8 mouse cellular contexts compared by ENCODE assay signal in the genomic region with DNA sequence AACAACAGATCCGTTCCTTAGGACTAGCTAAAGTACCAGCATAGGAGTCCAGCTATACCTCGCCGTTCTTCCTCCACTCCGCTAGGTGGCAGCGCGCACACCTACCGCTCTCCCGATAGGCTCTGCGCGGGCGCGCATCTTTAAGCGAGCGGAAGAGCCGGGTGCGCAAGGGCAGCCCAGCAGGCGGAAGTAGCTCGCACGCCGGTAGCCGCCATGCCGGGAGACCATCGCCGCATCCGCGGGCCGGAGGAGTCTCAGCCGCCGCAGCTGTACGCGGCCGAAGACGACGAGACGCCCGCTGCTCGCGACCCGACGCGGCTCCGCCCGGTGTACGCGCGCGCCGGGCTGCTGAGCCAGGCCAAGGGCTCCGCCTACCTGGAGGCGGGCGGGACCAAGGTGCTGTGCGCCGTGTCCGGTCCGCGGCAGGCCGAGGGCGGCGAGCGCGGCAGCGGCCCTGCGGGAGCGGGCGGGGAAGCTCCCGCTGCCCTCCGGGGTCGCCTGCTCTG. TPM values are rescaled to one million over a fixed set of nuclear protein-coding genes. Genes with fewer than 3 reads are reported as not detected.
DNase-seq lines count a peak whose midpoint lies in the region; ATAC-seq and TF ChIP-seq lines count a peak whose summit lies in the region.

Gene Exosc6 (plus strand): TSS at position 182 of the 506 bp plus-strand sequence.

- peak within 1 kb of the TSS; percentile 95 for H3K4me3 ChIP-seq in E14TG2a.4 (replicated peaks; ENCODE audit: low read length)
- peak within 1 kb of the TSS; percentile 98 for H3K4me3 ChIP-seq in forebrain, embryonic 13.5 days
- H3K4me3 ChIP-seq in neural tube, embryonic 15.5 days (replicated peaks) = peak within 1 kb of the TSS; percentile 94

- H3K9ac ChIP-seq in forebrain, embryonic 13.5 days = peak within 1 kb of the TSS; percentile 92
- H3K9ac ChIP-seq in neural tube, embryonic 15.5 days (replicated peaks) = peak within 1 kb of the TSS; percentile 83

- intact Hi-C loops in heart, postnatal 14 days (cut with DNase I) = loop anchor here (2.0 kb wide), 1 partner anchor 35 kb away; no protein-coding TSS in a partner anchor

- H3K36me3 ChIP-seq in E14TG2a.4 (ENCODE audit: insufficient read depth, low read length) = peaks cover 68% of the 10 kb centered on the region
- H3K36me3 ChIP-seq in forebrain, embryonic 13.5 days (ENCODE audit: poor library complexity, severe bottlenecking) = peaks cover 60% of the 10 kb centered on the region
- peaks cover 47% of the 10 kb centered on the region for H3K36me3 ChIP-seq in neural tube, embryonic 15.5 days

- ATAC-seq in forebrain, embryonic 13.5 days = peak; percentile 98
- peak; percentile 94 for ATAC-seq in neural tube, embryonic 15.5 days (ENCODE audit: low FRiP score)

- peak; percentile 59 for TF ChIP-seq CTCF in E14TG2a.4 (conservative IDR thresholded peaks at IDR 0.05; ENCODE audit: low read length)

- peaks cover 12% of the 10 kb centered on the region for H3K27me3 ChIP-seq in E14TG2a.4 (ENCODE audit: insufficient read depth, low read length)
- H3K27me3 ChIP-seq in forebrain, embryonic 13.5 days = no peaks in the 10 kb centered on the region
- no peaks in the 10 kb centered on the region for H3K27me3 ChIP-seq in neural tube, embryonic 15.5 days (replicated peaks)

- peaks cover 57% of the 10 kb centered on the region for H3K4me1 ChIP-seq in E14TG2a.4 (replicated peaks; ENCODE audit: low read depth, low read length)
- H3K4me1 ChIP-seq in forebrain, embryonic 13.5 days = peaks cover 19% of the 10 kb centered on the region
- H3K4me1 ChIP-seq in neural tube, embryonic 15.5 days = peaks cover 28% of the 10 kb centered on the region

- WGBS in forebrain, embryonic 13.5 days = under 1% methylated on average over 60 of the region's 68 CpGs
- under 1% methylated on average over 68 of the region's 68 CpGs for WGBS in neural tube, embryonic 15.5 days

- peak; percentile 92 for DNase-seq in c-Kit-positive CD71-positive TER-119-positive erythroid progenitor cells, embryonic 14.5 days (ENCODE audit: low spot score)
- peak; percentile 93 to 94 for DNase-seq in heart, postnatal 14 days
- peak; percentile 91 for DNase-seq in layer of hippocampus, adult 11-12 months (ENCODE audit: low spot score)
- peak; percentile 90 to 92 for DNase-seq in lung, adult 18-20 months
- DNase-seq in testis, postnatal 14 days (ENCODE audit: low spot score) = peak; percentile 93

- H3K27ac ChIP-seq in forebrain, embryonic 13.5 days = peak within 1 kb of the TSS; percentile 70
- H3K27ac ChIP-seq in neural tube, embryonic 15.5 days (replicated peaks) = peak within 1 kb of the TSS; percentile 80

- H3K4me2 ChIP-seq in forebrain, embryonic 13.5 days = peak within 1 kb of the TSS; percentile 98
- H3K4me2 ChIP-seq in neural tube, embryonic 15.5 days = peak within 1 kb of the TSS; percentile 99

- H3K9me3 ChIP-seq in E14TG2a.4 (ENCODE audit: low read length) = no peaks in the 10 kb centered on the region
- no peaks in the 10 kb centered on the region for H3K9me3 ChIP-seq in forebrain, embryonic 13.5 days (replicated peaks)
- H3K9me3 ChIP-seq in neural tube, embryonic 15.5 days (replicated peaks) = no peaks in the 10 kb centered on the region

RNA-seq across cellular contexts. Expression of gene Exosc6, which starts in this region (rescaled TPM):
- polyA plus RNA-seq in forebrain, embryonic 13.5 days (2015; fragmentation: Nextera tagmentation; extraction: Ambion mirVana) = not detected in 2 replicates
- not detected for total RNA-seq in heart, postnatal 14 days (2021)
- polyA plus RNA-seq in neural tube, embryonic 15.5 days (2015; fragmentation: Nextera tagmentation; extraction: Ambion mirVana) = not detected in 2 replicates

Comparison
In these comparisons a context has a peak if more than half of its experiments do, and no peak if none do; other contexts are left out.
1. Peak in every context shown above with its lines: DNase-seq, ATAC-seq, H3K4me3 ChIP-seq and H3K27ac ChIP-seq.
2. Peak in ATAC-seq, H3K4me3 ChIP-seq, H3K27ac ChIP-seq, H3K9ac ChIP-seq and H3K4me2 ChIP-seq in forebrain, embryonic 13.5 days; RNA of the gene not detected or under 1 TPM.
3. Peak in DNase-seq in heart, postnatal 14 days; RNA of the gene not detected or under 1 TPM.
4. Peak in ATAC-seq, H3K4me3 ChIP-seq, H3K27ac ChIP-seq, H3K9ac ChIP-seq and H3K4me2 ChIP-seq in neural tube, embryonic 15.5 days; RNA of the gene not detected or under 1 TPM.